Mouse (Mus musculus): ENCODE data around the gene Srm. TPM values are rescaled to one million over a fixed set of nuclear protein-coding genes. Genes with fewer than 3 reads are reported as not detected.

Srm gene
- polyA plus RNA-seq, 1 experiment, result 282 TPM

DNA sequence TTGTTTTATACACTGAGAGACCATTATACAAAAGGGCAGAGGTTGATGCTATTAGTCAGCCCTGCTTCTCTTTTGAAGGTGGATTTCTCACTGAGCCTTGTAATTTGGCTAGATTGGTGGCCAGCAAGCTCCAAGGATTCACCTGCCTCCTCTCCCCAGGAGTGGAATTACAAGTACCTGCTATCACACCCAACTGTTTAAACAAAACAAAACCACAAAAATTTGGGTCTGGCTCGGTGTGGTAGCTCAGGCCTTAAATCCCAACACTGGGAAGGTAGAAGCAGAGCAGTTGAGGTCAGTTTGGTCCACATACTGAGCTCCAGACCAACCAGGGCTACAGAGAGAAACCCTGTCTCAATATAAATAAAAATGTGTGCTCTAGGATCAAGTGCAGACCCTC is 28.5 kb downstream of the Srm start:
- H3K79me2 ChIP-seq (ENCODE audit: control insufficient read depth, insufficient read depth), result peaks cover 99% of the 10 kb centered on the region
- no peak overlapping the region for H3K4me3 ChIP-seq (ENCODE audit: insufficient read depth, poor library complexity, severe bottlenecking)
- no peak for TF ChIP-seq MYOD1 (IDR thresholded peaks at IDR 0.05; ENCODE audit: control insufficient read depth, insufficient read length, low read depth)
- TF ChIP-seq USF1 (IDR thresholded peaks at IDR 0.05; ENCODE audit: low read depth), result no peak
- TF ChIP-seq FOSL1 (IDR thresholded peaks at IDR 0.05; ENCODE audit: insufficient read depth, low read length, poor library complexity, severe bottlenecking), result no peak
- TF ChIP-seq CEBPB (IDR thresholded peaks at IDR 0.05; ENCODE audit: low read depth), result no peak
- TF ChIP-seq CTCF (IDR thresholded peaks at IDR 0.05; ENCODE audit: control insufficient read depth, insufficient read depth, insufficient read length), result no peak
- no peak for TF ChIP-seq MAX (IDR thresholded peaks at IDR 0.05)
- TF ChIP-seq MYOG (IDR thresholded peaks at IDR 0.05; ENCODE audit: control insufficient read depth, extremely low read depth, insufficient read length), result no peak
- peaks cover 95% of the 10 kb centered on the region for H3K36me3 ChIP-seq (ENCODE audit: control insufficient read depth, insufficient read depth)
- peaks cover 65% of the 10 kb centered on the region for H3K79me3 ChIP-seq (ENCODE audit: low read depth)
- no peaks in the 10 kb centered on the region for H3K27me3 ChIP-seq (ENCODE audit: control insufficient read depth, insufficient read depth, insufficient read length)
- H3ac ChIP-seq (ENCODE audit: control insufficient read depth, insufficient read length, low read depth), result no peak overlapping the region

DNA sequence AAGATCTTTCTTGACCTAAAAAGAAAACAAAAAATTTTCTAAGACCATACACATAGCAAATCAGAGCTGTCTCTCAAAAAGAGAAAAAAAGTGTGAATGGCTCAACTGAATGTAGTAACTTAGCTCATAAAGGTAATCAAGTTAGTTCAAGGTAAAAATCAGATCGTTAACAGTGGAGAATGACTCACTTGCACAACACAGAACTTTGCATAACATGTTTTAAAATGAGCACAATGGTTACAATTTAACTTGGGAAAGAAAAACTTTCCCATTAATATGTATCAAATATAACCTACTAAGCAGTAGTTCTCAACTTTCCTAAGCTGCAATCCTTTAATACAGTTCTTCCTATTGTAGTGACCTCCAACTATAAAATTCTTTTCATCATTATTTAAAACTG is 29.4 kb downstream of the Srm start:
- H3K79me3 ChIP-seq (ENCODE audit: low read depth), result peaks cover 70% of the 10 kb centered on the region
- H3K36me3 ChIP-seq (ENCODE audit: control insufficient read depth, insufficient read depth), result peaks cover 92% of the 10 kb centered on the region
- H3K79me2 ChIP-seq (ENCODE audit: control insufficient read depth, insufficient read depth), result peaks cover 99% of the 10 kb centered on the region
- no peaks in the 10 kb centered on the region for H3K27me3 ChIP-seq (ENCODE audit: control insufficient read depth, insufficient read depth, insufficient read length)
- H3K4me3 ChIP-seq (ENCODE audit: insufficient read depth, poor library complexity, severe bottlenecking), result no peak overlapping the region
- TF ChIP-seq USF1 (IDR thresholded peaks at IDR 0.05; ENCODE audit: low read depth) (no peak), FOSL1 (IDR thresholded peaks at IDR 0.05; ENCODE audit: insufficient read depth, low read length, poor library complexity, severe bottlenecking) (no peak), CTCF (IDR thresholded peaks at IDR 0.05; ENCODE audit: control insufficient read depth, insufficient read depth, insufficient read length) (no peak), CEBPB (IDR thresholded peaks at IDR 0.05; ENCODE audit: low read depth) (no peak), MYOD1 (IDR thresholded peaks at IDR 0.05; ENCODE audit: control insufficient read depth, insufficient read length, low read depth) (no peak), MYOG (IDR thresholded peaks at IDR 0.05; ENCODE audit: control insufficient read depth, extremely low read depth, insufficient read length) (no peak)
- H3ac ChIP-seq (ENCODE audit: control insufficient read depth, insufficient read length, low read depth), result no peak overlapping the region

DNA sequence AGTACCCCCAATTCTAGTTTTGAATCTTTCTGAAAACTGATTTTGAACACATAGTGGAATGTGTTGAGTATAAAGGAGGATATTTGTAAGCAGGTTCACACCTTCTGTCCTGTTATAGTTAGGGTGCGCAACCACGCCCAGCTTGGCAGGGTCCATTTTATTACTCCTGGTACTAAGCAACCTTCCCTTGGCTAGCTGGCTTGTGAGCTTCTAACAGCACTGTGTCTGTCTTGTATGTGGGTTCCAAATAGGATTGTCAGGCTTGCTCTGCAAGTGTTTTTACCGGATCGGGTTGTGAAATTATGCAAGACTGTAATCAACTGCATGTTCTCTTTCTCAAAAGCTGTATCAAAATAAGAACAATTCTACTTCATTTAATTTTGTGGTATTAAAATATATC is 31.2 kb downstream of the Srm start:
- H3K36me3 ChIP-seq (ENCODE audit: control insufficient read depth, insufficient read depth), result peaks cover 74% of the 10 kb centered on the region
- no peaks in the 10 kb centered on the region for H3K27me3 ChIP-seq (ENCODE audit: control insufficient read depth, insufficient read depth, insufficient read length)
- TF ChIP-seq MYOD1 (IDR thresholded peaks at IDR 0.05; ENCODE audit: control insufficient read depth, insufficient read length, low read depth) (no peak), USF1 (IDR thresholded peaks at IDR 0.05; ENCODE audit: low read depth) (no peak), CTCF (IDR thresholded peaks at IDR 0.05; ENCODE audit: control insufficient read depth, insufficient read depth, insufficient read length) (no peak), CEBPB (IDR thresholded peaks at IDR 0.05; ENCODE audit: low read depth) (no peak), MYOG (IDR thresholded peaks at IDR 0.05; ENCODE audit: control insufficient read depth, extremely low read depth, insufficient read length) (no peak), MAX (IDR thresholded peaks at IDR 0.05) (no peak), FOSL1 (IDR thresholded peaks at IDR 0.05; ENCODE audit: insufficient read depth, low read length, poor library complexity, severe bottlenecking) (no peak)

DNA sequence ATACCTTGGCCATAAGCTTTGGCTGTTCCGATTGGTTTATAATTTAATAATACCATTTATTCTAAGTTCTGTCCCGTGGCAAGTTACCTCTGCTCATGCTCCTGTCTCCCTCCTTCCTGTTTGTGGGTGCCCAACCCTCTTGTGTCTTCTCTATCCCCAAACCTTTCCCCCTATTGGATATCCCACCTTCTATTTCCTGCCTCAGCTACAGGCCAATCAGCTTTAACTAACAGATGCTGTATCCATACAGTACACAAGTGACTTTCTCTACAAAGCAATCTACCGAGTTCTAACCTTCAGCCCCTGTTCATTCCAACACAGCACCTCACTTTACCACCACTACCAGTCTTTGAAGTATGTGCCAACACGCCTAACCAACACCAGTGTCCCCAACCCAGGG is 32.3 kb downstream of the Srm start:
- Histone ChIP-seq H3K4me3 (ENCODE audit: insufficient read depth, poor library complexity, severe bottlenecking) (no peak overlapping the region), H3ac (ENCODE audit: control insufficient read depth, insufficient read length, low read depth) (peak overlapping the region; percentile 9), H3K36me3 (ENCODE audit: control insufficient read depth, insufficient read depth) (peaks cover 65% of the 10 kb centered on the region), H3K79me3 (ENCODE audit: low read depth) (peaks cover 70% of the 10 kb centered on the region), H3K79me2 (ENCODE audit: control insufficient read depth, insufficient read depth) (peaks cover 80% of the 10 kb centered on the region), H3K27me3 (ENCODE audit: control insufficient read depth, insufficient read depth, insufficient read length) (no peaks in the 10 kb centered on the region)
- TF ChIP-seq USF1 (IDR thresholded peaks at IDR 0.05; ENCODE audit: low read depth) (no peak), MYOG (IDR thresholded peaks at IDR 0.05; ENCODE audit: control insufficient read depth, extremely low read depth, insufficient read length) (no peak), FOSL1 (IDR thresholded peaks at IDR 0.05; ENCODE audit: insufficient read depth, low read length, poor library complexity, severe bottlenecking) (no peak), MAX (IDR thresholded peaks at IDR 0.05) (no peak), CTCF (IDR thresholded peaks at IDR 0.05; ENCODE audit: control insufficient read depth, insufficient read depth, insufficient read length) (no peak), MYOD1 (IDR thresholded peaks at IDR 0.05; ENCODE audit: control insufficient read depth, insufficient read length, low read depth) (no peak)

More for the DNA sequence above, 31.2 kb downstream of the Srm start:
- peaks cover 91% of the 10 kb centered on the region for H3K79me2 ChIP-seq (ENCODE audit: control insufficient read depth, insufficient read depth)
- H3K4me3 ChIP-seq (ENCODE audit: insufficient read depth, poor library complexity, severe bottlenecking), result no peak overlapping the region
- no peak overlapping the region for H3ac ChIP-seq (ENCODE audit: control insufficient read depth, insufficient read length, low read depth)
- peaks cover 70% of the 10 kb centered on the region for H3K79me3 ChIP-seq (ENCODE audit: low read depth)

DNA sequence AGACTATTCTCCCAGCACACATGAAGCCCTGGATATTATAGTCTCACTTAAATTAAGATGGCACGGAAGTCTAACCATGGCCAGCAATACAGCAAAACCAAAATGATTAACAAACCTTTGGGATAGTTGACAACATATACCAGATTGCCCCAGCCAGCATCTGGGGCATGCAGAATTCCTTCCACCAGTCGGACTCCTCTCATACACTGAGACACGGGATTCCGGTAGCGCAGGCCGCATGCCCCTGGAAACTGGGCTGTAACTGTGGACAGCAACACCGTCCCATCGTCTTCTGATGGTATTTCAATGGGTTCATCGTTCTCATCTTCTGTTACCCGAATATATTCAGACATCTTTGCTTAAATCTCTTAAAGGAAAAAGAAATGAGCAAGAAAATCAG is 33.7 kb downstream of the Srm start:
- H3K79me3 ChIP-seq (ENCODE audit: low read depth), result peaks cover 60% of the 10 kb centered on the region
- no peaks in the 10 kb centered on the region for H3K27me3 ChIP-seq (ENCODE audit: control insufficient read depth, insufficient read depth, insufficient read length)
- H3K4me3 ChIP-seq (ENCODE audit: insufficient read depth, poor library complexity, severe bottlenecking), result peak overlapping the region; percentile 89
- peaks cover 66% of the 10 kb centered on the region for H3K79me2 ChIP-seq (ENCODE audit: control insufficient read depth, insufficient read depth)
- peak overlapping the region; percentile 35 for H3ac ChIP-seq (ENCODE audit: control insufficient read depth, insufficient read length, low read depth)
- TF ChIP-seq MYOG (IDR thresholded peaks at IDR 0.05; ENCODE audit: control insufficient read depth, extremely low read depth, insufficient read length), result no peak
- TF ChIP-seq MYOD1 (IDR thresholded peaks at IDR 0.05; ENCODE audit: control insufficient read depth, insufficient read length, low read depth), result no peak
- no peak for TF ChIP-seq MAX (IDR thresholded peaks at IDR 0.05)
- peaks cover 51% of the 10 kb centered on the region for H3K36me3 ChIP-seq (ENCODE audit: control insufficient read depth, insufficient read depth)
